Mouse (Mus musculus): ENCODE measurements at regions not wholly inside any gene's neighbourhood (a gene's known extent, or its start where the extent isn't known, plus 50 kb on each side); places are given as distances from the start of the nearest gene placed in this dataset.
A peak's percentile ranks its signal among the peaks of the same experiment; 100 is the strongest.

DNA sequence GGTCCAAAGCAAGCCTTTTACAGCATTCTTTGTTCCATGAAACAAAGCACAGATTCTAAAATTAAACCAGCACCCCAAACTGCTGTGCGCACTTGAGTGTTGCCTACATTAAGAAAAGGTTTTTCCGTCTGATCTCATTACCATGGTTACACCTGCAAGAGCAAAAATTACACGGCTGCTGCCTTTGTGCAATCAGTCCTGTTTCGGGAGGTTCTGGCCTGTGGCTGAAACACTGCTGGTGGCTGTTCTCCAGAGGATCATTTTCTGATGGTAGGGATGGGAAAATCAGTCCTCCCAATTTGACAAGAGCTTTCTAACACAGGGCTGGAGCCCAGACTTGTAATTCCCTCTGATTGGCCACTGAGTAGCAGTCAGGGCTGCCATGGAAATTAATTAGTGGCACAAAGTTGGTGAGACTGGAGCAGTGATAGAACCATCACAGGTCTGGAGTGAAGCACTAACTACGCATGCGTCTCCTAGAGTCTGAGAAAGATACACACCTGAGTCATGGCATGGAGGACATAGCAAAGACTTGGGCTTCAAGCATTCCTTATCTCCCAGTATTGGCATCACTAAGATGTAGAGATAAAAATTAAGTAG, 114.8 kb upstream of the Fam49a start:
- H3K4me1 ChIP-seq (replicated peaks; ENCODE audit: control insufficient read depth, insufficient read depth, low read length) = no peaks in the 10 kb centered on the region
- no peak overlapping the region for H3K27ac ChIP-seq (ENCODE audit: low read length)
- WGBS = 76% methylated on average over 6 of the region's 6 CpGs
- H3K27me3 ChIP-seq (ENCODE audit: control insufficient read depth, insufficient read depth, low read depth, low read length) = no peaks in the 10 kb centered on the region
- H3K36me3 ChIP-seq (ENCODE audit: control insufficient read depth, insufficient read depth, low read length) = no peaks in the 10 kb centered on the region
- no peak for ATAC-seq (ENCODE audit: low read depth)
- no peak overlapping the region for H3K9ac ChIP-seq (ENCODE audit: low read length)
- H3K4me3 ChIP-seq (ENCODE audit: low read length) = no peak overlapping the region
- no peak overlapping the region for H3K4me2 ChIP-seq (ENCODE audit: low read depth, low read length)
- H3K9me3 ChIP-seq (ENCODE audit: control insufficient read depth, low read length) = no peaks in the 10 kb centered on the region

DNA sequence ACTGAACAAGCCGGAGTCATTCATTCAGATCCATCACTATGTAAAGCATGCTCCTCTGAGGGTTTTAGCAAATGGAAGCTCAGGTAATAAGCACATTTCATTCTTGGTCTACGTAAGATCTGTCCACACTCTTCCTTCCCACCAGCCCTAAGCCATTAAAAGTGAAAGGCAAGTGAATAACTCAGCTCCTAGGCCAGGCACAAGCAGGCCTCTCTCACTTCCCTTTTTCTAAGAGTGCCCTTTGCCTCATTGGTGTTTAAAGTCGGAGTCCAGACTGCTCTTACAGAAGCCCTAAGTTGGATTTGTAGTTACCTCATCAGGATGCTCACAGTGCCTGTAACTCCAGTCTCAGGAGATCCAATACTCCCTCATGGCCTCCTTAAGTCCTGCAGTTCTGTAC, 114.1 kb upstream of the Fam49a start:
- WGBS = 61% methylated on average over 3 of the region's 3 CpGs
- H3K4me2 ChIP-seq (ENCODE audit: low read depth, low read length) = no peak overlapping the region
- no peak for ATAC-seq (ENCODE audit: low read depth)
- H3K4me3 ChIP-seq (ENCODE audit: low read length) = no peak overlapping the region
- H3K27ac ChIP-seq (ENCODE audit: low read length) = no peak overlapping the region
- no peaks in the 10 kb centered on the region for H3K27me3 ChIP-seq (ENCODE audit: control insufficient read depth, insufficient read depth, low read depth, low read length)
- H3K36me3 ChIP-seq (ENCODE audit: control insufficient read depth, insufficient read depth, low read length) = no peaks in the 10 kb centered on the region
- no peaks in the 10 kb centered on the region for H3K4me1 ChIP-seq (replicated peaks; ENCODE audit: control insufficient read depth, insufficient read depth, low read length)
- H3K9ac ChIP-seq (ENCODE audit: low read length) = no peak overlapping the region
- no peaks in the 10 kb centered on the region for H3K9me3 ChIP-seq (ENCODE audit: control insufficient read depth, low read length)

DNA sequence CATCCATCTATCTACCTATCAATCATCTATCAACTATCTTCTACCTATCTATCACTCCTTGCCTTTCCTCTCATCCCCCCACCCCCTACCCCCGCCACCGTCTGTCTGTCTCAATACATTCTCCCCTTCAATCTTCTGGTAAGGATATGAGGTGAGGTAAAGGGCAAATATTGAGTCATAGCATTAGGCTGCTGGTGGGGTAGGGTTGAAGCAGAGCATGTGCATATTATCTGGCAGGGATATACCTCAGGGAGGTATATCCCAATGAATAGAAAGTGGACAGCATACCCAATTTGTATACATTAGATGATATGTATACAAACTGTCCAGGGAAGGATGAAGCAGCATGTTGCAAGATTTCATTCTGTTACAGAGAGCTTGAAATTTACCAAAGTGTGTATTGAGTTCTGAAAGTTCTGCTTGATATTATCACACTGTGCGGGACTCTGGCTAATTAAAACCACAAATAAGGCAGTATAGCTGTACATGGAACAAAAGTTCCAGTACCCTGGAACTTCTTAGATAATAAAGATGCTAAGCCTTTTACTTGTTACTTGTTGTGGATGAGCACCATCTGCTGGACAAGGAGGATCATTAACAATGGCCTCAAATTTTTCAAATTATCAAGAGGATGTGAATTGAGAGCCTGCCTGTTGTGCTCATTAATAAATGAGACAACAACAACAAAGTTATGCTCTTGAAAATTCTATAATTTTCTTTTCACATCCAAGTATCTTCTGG, 113.1 kb upstream of the Fam49a start:
- no peak overlapping the region for H3K4me2 ChIP-seq (ENCODE audit: low read depth, low read length)
- H3K9me3 ChIP-seq (ENCODE audit: control insufficient read depth, low read length) = no peaks in the 10 kb centered on the region
- no peaks in the 10 kb centered on the region for H3K36me3 ChIP-seq (ENCODE audit: control insufficient read depth, insufficient read depth, low read length)
- no peaks in the 10 kb centered on the region for H3K27me3 ChIP-seq (ENCODE audit: control insufficient read depth, insufficient read depth, low read depth, low read length)
- no peak overlapping the region for H3K4me3 ChIP-seq (ENCODE audit: low read length)
- H3K9ac ChIP-seq (ENCODE audit: low read length) = no peak overlapping the region
- ATAC-seq (ENCODE audit: low read depth) = no peak
- WGBS = 45% methylated on average over 3 of the region's 3 CpGs
- no peaks in the 10 kb centered on the region for H3K4me1 ChIP-seq (replicated peaks; ENCODE audit: control insufficient read depth, insufficient read depth, low read length)
- H3K27ac ChIP-seq (ENCODE audit: low read length) = no peak overlapping the region

DNA sequence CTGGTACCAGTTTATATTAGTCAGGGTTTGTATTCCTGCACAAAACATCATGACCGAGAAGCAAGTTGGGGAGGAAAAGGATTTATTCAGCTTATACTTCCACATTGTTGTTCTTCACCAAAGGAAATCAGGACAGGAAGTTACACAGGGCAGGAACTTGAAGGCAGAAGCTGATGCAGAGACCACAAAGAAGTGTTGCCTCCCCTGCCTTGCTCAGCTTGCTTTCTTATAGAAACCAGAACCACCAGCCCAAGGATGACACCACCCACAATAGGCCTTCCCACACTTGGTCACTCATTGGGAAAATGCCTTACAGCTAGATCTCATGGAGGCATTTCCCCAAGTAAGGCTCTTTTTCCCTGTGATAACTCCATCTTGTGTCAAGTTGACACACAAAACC, 97.5 kb upstream of the Fam49a start:
- no peak overlapping the region for H3K9ac ChIP-seq (ENCODE audit: low read length)
- H3K36me3 ChIP-seq (ENCODE audit: control insufficient read depth, insufficient read depth, low read length) = no peaks in the 10 kb centered on the region
- ATAC-seq (ENCODE audit: low read depth) = no peak
- H3K27me3 ChIP-seq (ENCODE audit: control insufficient read depth, insufficient read depth, low read depth, low read length) = no peaks in the 10 kb centered on the region
- 67% methylated on average over 1 of the region's 1 CpGs for WGBS
- H3K27ac ChIP-seq (ENCODE audit: low read length) = no peak overlapping the region
- H3K9me3 ChIP-seq (ENCODE audit: control insufficient read depth, low read length) = no peaks in the 10 kb centered on the region
- H3K4me3 ChIP-seq (ENCODE audit: low read length) = no peak overlapping the region
- no peaks in the 10 kb centered on the region for H3K4me1 ChIP-seq (replicated peaks; ENCODE audit: control insufficient read depth, insufficient read depth, low read length)
- no peak overlapping the region for H3K4me2 ChIP-seq (ENCODE audit: low read depth, low read length)

DNA sequence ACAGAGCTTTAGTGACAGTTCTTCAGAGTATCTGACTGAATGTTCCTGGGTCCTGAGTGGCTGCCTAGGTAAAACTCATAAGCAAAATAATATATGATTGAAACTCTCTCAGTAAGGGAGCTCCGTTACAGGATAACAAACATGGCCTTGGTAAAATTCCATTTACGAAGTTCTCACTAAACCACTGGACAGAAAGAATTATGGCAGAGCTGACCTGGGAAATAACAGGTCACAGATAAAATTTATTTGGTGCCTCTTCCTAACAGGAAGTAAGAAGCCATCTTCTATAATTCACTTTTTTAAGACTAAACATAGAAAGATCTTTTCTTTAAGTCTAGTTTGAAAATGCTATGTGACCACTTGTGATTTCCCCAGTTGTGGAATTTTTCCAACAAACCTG, 91.4 kb upstream of the Fam49a start:
- Histone ChIP-seq H3K4me3 (ENCODE audit: low read length) (no peak overlapping the region), H3K4me2 (ENCODE audit: low read depth, low read length) (no peak overlapping the region), H3K27ac (ENCODE audit: low read length) (no peak overlapping the region), H3K27me3 (ENCODE audit: control insufficient read depth, insufficient read depth, low read depth, low read length) (no peaks in the 10 kb centered on the region), H3K9ac (ENCODE audit: low read length) (no peak overlapping the region), H3K36me3 (ENCODE audit: control insufficient read depth, insufficient read depth, low read length) (no peaks in the 10 kb centered on the region), H3K9me3 (ENCODE audit: control insufficient read depth, low read length) (no peaks in the 10 kb centered on the region), H3K4me1 (replicated peaks; ENCODE audit: control insufficient read depth, insufficient read depth, low read length) (no peaks in the 10 kb centered on the region)
- WGBS = 63% methylated on average over 2 of the region's 2 CpGs
- ATAC-seq (ENCODE audit: low read depth) = no peak

DNA sequence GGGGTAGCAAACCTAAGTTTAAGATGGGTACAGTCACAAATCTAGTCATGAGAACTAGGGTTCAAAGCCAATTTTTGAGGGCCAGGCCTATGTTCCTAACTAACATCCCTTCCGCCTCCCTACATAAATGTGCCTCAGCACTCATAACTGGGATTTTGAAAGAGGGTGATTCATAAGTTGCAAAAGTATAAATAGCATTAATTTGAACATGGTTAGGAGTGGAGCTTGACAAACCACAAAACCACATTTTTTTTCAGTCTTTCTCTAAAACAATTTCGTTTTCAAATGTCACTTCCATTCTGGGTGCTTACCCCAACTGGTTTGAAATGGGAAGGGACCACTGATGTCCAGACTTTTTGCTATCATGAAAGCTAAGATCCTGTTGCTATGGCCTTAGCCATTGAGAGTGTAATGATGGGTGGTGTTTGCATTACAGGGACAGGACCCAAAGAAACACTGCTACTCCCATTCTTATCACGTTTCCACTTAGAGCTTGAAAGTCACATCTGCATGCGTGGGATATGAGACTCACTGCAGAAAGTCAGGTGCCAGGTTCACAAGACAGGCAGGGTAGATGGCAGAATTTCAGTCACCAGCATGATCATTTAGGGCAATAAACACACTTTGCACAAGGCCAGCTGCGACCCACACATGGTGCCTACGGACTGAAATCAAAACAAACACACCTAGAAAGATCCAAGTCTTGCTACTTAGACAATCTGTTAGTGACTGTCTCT, 89.7 kb upstream of the Fam49a start:
- WGBS = 45% methylated on average over 6 of the region's 6 CpGs
- Histone ChIP-seq H3K27ac (ENCODE audit: low read length) (no peak overlapping the region), H3K4me1 (replicated peaks; ENCODE audit: control insufficient read depth, insufficient read depth, low read length) (0 out of 2 replicates have a peak, but pooled peaks cover 5% of the 10 kb centered on the region), H3K27me3 (ENCODE audit: control insufficient read depth, insufficient read depth, low read depth, low read length) (no peaks in the 10 kb centered on the region), H3K4me2 (ENCODE audit: low read depth, low read length) (no peak overlapping the region), H3K36me3 (ENCODE audit: control insufficient read depth, insufficient read depth, low read length) (no peaks in the 10 kb centered on the region), H3K9ac (ENCODE audit: low read length) (no peak overlapping the region), H3K9me3 (ENCODE audit: control insufficient read depth, low read length) (no peaks in the 10 kb centered on the region), H3K4me3 (ENCODE audit: low read length) (no peak overlapping the region)
- no peak for ATAC-seq (ENCODE audit: low read depth)

DNA sequence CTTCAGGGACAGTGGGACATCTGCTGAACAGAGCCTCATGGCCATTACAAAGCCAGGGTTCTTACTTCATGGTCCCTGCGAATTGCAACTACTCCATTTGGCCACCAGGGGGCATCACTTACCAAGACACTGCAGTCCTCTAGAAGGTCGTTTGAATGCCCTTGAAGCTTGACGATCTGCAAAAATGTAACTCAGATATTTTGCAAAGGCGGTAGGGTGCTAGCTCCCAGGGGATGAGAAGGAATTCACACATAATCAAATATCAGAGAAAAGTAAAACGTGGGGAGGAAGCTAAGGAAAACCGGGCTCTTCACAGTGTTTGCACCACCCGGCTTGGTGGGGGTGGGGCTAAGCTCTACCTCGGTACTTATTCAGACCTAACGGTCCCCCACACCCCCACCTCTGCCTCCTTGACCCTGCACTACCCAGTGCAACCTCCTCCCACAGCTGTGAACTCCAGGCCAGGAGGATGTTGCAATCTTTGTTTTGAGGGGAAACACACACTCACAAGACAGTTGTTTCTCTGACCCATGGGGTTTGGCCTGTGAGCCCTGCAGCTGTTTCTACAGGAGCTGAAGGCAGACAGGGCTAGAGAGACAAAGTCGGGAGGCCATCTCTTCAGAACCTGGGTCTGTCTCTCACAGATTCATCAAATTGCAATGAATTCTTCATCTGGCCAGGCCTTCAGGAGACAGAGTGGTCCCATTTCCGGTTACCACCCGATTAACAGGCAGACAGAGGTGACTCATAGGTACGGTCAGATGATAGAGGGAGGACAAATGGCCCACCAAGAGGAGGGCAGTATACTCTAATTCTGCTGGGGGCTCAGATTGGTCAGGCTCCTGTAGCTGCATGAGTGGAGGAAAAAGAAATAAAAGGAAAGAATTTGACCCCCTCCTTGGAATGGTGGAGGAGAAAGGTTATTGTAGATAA, 85.3 kb upstream of the Fam49a start:
- Histone ChIP-seq H3K27ac (ENCODE audit: low read length) (no peak overlapping the region), H3K4me2 (ENCODE audit: low read depth, low read length) (peak overlapping the region; percentile 57), H3K9me3 (ENCODE audit: control insufficient read depth, low read length) (no peaks in the 10 kb centered on the region), H3K4me3 (ENCODE audit: low read length) (peak overlapping the region; percentile 38), H3K36me3 (ENCODE audit: control insufficient read depth, insufficient read depth, low read length) (no peaks in the 10 kb centered on the region), H3K27me3 (ENCODE audit: control insufficient read depth, insufficient read depth, low read depth, low read length) (no peaks in the 10 kb centered on the region), H3K4me1 (replicated peaks; ENCODE audit: control insufficient read depth, insufficient read depth, low read length) (0 out of 2 replicates have a peak, but pooled peaks cover 5% of the 10 kb centered on the region), H3K9ac (ENCODE audit: low read length) (0 out of 2 replicates have a peak overlapping the region, but pooled peaks have one; percentile 36)
- ATAC-seq (ENCODE audit: low read depth) = peak; percentile 89
- WGBS = 9% methylated on average over 13 of the region's 13 CpGs

DNA sequence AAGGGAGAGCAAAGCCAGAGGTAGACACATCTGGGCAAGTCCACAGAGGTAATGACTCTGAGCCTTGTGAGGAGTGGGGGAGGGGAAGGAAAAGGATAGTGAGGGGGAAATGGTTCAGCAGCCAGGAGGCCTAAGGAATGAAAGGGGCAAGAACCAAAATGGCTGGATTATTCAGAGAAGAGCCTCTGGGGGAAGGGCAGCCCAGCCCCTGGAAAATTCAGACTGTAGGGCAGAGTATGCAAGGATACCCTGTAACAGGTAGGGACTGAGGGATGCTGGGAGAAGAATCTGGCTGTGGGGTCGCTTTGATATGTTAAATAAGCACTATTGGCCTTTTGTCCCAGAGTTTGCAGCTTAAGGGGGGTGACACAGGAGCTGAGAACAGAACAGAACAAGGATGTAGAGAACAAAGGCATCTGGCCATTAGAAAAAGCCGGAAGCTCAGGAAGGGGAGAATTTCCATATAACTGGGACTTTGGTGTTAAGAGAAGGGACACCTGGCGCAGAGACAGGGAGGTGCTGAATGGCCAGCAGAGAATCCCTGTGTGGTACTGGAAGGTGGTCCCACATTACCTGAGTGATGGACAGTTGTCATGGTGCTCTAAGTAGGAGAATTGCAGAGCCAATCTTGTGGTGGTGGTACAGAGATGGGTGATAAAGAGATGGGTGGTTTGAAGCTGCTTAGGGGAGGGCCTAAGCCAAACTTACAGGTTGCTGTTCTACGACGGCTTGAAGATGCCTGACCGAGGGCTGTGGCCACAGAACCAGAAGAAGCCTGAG, 84.5 kb upstream of the Fam49a start:
- Histone ChIP-seq H3K4me1 (replicated peaks; ENCODE audit: control insufficient read depth, insufficient read depth, low read length) (0 out of 2 replicates have a peak, but pooled peaks cover 5% of the 10 kb centered on the region), H3K27ac (ENCODE audit: low read length) (no peak overlapping the region), H3K36me3 (ENCODE audit: control insufficient read depth, insufficient read depth, low read length) (no peaks in the 10 kb centered on the region), H3K4me3 (ENCODE audit: low read length) (no peak overlapping the region), H3K9ac (ENCODE audit: low read length) (no peak overlapping the region), H3K9me3 (ENCODE audit: control insufficient read depth, low read length) (no peaks in the 10 kb centered on the region), H3K27me3 (ENCODE audit: control insufficient read depth, insufficient read depth, low read depth, low read length) (no peaks in the 10 kb centered on the region), H3K4me2 (ENCODE audit: low read depth, low read length) (no peak overlapping the region)
- ATAC-seq (ENCODE audit: low read depth) = no peak
- 69% methylated on average over 6 of the region's 6 CpGs for WGBS
